Mouse (Mus musculus) neural tube, embryonic 15.5 days (tissue): ENCODE measurements around the gene Prrg2. TPM values are rescaled to one million over a fixed set of nuclear protein-coding genes. Genes with fewer than 3 reads are reported as not detected.
"Not testable (repeated sequence)": the region's sequence is repeated elsewhere in the genome, so short reads cannot be mapped to it uniquely, and the experiment has no call there.

Experiments
- ATAC-seq: fragments of 200-750 bp; cut with Nextera tagmentation; 2 replicates; pipeline ENCODE4 v1.8.0; 2017; ENCODE audit warnings: mild to moderate bottlenecking, moderate TSS enrichment, moderate library complexity; ENCODE audit not compliant: low FRiP score
- H3K27ac ChIP-seq: fragments of 300-500 bp; sonication (generic); replicated peaks from 2 replicates; pipeline ENCODE4 v1.5.1; 2015; ENCODE audit warnings: mild to moderate bottlenecking, inconsistent platforms
- H3K27me3 ChIP-seq: fragments of 300-500 bp; sonication (generic); replicated peaks from 2 replicates; pipeline ENCODE4 v1.6.1; 2015; ENCODE audit warnings: inconsistent platforms
- H3K36me3 ChIP-seq: fragments of 300-500 bp; sonication (generic); 2 replicates; pipeline ENCODE4 v1.6.1; 2015; ENCODE audit warnings: inconsistent platforms
- H3K4me1 ChIP-seq: fragments of 300-500 bp; sonication (generic); 2 replicates; pipeline ENCODE4 v1.6.1; 2015; ENCODE audit warnings: inconsistent platforms
- H3K4me2 ChIP-seq: fragments of 300-500 bp; sonication (generic); 2 replicates; pipeline ENCODE4 v1.6.1; 2015; ENCODE audit warnings: inconsistent platforms, mild to moderate bottlenecking, moderate library complexity
- H3K4me3 ChIP-seq: fragments of 300-500 bp; sonication (generic); replicated peaks from 2 replicates; pipeline ENCODE4 v1.5.1; 2015; ENCODE audit warnings: mild to moderate bottlenecking, inconsistent platforms
- H3K9ac ChIP-seq: fragments of 300-500 bp; sonication (generic); replicated peaks from 2 replicates; pipeline ENCODE4 v1.6.1; 2015; ENCODE audit warnings: mild to moderate bottlenecking, inconsistent platforms
- H3K9me3 ChIP-seq: fragments of 300-500 bp; sonication (generic); replicated peaks from 2 replicates; pipeline ENCODE4 v1.6.1; 2016; ENCODE audit warnings: inconsistent platforms
- WGBS: fragments of 180-500 bp; shearing (Covaris S2); methylation state at CpG from one replicate; pipeline ENCODE4 v1.1.7; 2015; ENCODE audit warnings: mixed read lengths; 5-methylcytosine and 5-hydroxymethylcytosine counted together
- polyA plus RNA-seq: library from polyadenylated mRNA; unstranded; fragments of >200 nt; fragmentation: Nextera tagmentation; extraction: Ambion mirVana; gene quantifications from 2 replicates; pipeline ENCODE4 v1.2.1, GENCODE M21; 2015

The Prrg2 gene
- polyA plus RNA-seq, 1 experiment from 2014 or later = 16.5 TPM

- Histone ChIP-seq H3K4me3 (no peak overlapping the region), H3K27ac (peak overlapping the region; percentile 7; the same call in 1 of the 2 replicates), H3K9me3 (no peaks in the 10 kb centered on the region), H3K4me1 (peaks cover 10% of the 10 kb centered on the region), H3K4me2 (no peak overlapping the region), H3K27me3 (no peaks in the 10 kb centered on the region), H3K36me3 (peaks cover 38% of the 10 kb centered on the region), H3K9ac (no peak overlapping the region)
- no peak for ATAC-seq
- 82% methylated on average over 8 of the region's 8 CpGs for WGBS
Measured at GRCm38 (mm10) chr7:45025601-45026220, 36.8 kb downstream of the Prrg2 start.

GRCm38 (mm10) chr7:45024281-45025248 is 37.9 kb downstream of the Prrg2 start:
- Histone ChIP-seq H3K27ac (peak overlapping the region; percentile 28; the same call in 1 of the 2 replicates), H3K27me3 (no peaks in the 10 kb centered on the region), H3K9ac (no peak overlapping the region), H3K4me3 (no peak overlapping the region), H3K9me3 (no peaks in the 10 kb centered on the region), H3K4me2 (no peak overlapping the region), H3K36me3 (peaks cover 27% of the 10 kb centered on the region), H3K4me1 (peaks cover 10% of the 10 kb centered on the region)
- 92% methylated on average over 15 of the region's 15 CpGs for WGBS
- no peak for ATAC-seq

- H3K27ac ChIP-seq, H3K9me3 ChIP-seq, ATAC-seq, H3K4me2 ChIP-seq, H3K27me3 ChIP-seq, H3K9ac ChIP-seq, H3K4me3 ChIP-seq: not testable (repeated sequence)
- WGBS = 81% methylated on average over 5 of the region's 5 CpGs
- peaks cover 14% of the 10 kb centered on the region for H3K4me1 ChIP-seq
- peaks cover 19% of the 10 kb centered on the region for H3K36me3 ChIP-seq
Measured at GRCm38 (mm10) chr7:45023711-45024110, 38.8 kb downstream of the Prrg2 start.

GRCm38 (mm10) chr7:45020225-45020624 is 42.3 kb downstream of the Prrg2 start:
- H3K36me3 ChIP-seq = no peaks in the 10 kb centered on the region

GRCm38 (mm10) chr7:45019031-45019571 is 43.4 kb downstream of the Prrg2 start:
- Histone ChIP-seq H3K9ac (no peak overlapping the region), H3K27me3 (peaks cover 5% of the 10 kb centered on the region; the same call in 1 of the 2 replicates), H3K36me3 (no peaks in the 10 kb centered on the region), H3K4me2 (peak overlapping the region; percentile 86), H3K9me3 (no peaks in the 10 kb centered on the region), H3K4me1 (peaks cover 38% of the 10 kb centered on the region), H3K27ac (no peak overlapping the region), H3K4me3 (peak overlapping the region; percentile 91; the same call in 1 of the 2 replicates)
- no peak for ATAC-seq
- WGBS = 43% methylated on average over 8 of the region's 8 CpGs

More at GRCm38 (mm10) chr7:45020225-45020624, 42.3 kb downstream of the Prrg2 start:
- Histone ChIP-seq H3K4me1 (peaks cover 26% of the 10 kb centered on the region), H3K4me3 (no peak overlapping the region), H3K9me3 (no peaks in the 10 kb centered on the region), H3K27me3 (peaks cover 5% of the 10 kb centered on the region; the same call in 1 of the 2 replicates), H3K4me2 (no peak overlapping the region), H3K27ac (no peak overlapping the region), H3K9ac (no peak overlapping the region)
- ATAC-seq = no peak
- WGBS = 71% methylated on average over 9 of the region's 9 CpGs

- ATAC-seq = peak; percentile 72
Measured at GRCm38 (mm10) chr7:45017242-45018061, 45.0 kb downstream of the Prrg2 start, which contains the start of gene Rras. TSS of gene Rras (plus strand) at chr7:45017961.

GRCm38 (mm10) chr7:45016761-45017160 is 45.7 kb downstream of the Prrg2 start:
- H3K36me3 ChIP-seq = peaks cover 22% of the 10 kb centered on the region
- H3K4me2 ChIP-seq = peak overlapping the region; percentile 86
- peaks cover 50% of the 10 kb centered on the region for H3K4me1 ChIP-seq
- H3K27ac ChIP-seq = peak overlapping the region; percentile 84
- H3K9me3 ChIP-seq = no peaks in the 10 kb centered on the region
- H3K4me3 ChIP-seq = peak overlapping the region; percentile 91
- H3K27me3 ChIP-seq = peaks cover 5% of the 10 kb centered on the region; the same call in 1 of the 2 replicates
- ATAC-seq = no peak
- under 1% methylated on average over 4 of the region's 4 CpGs for WGBS
- H3K9ac ChIP-seq = peak overlapping the region; percentile 45

More at GRCm38 (mm10) chr7:45017242-45018061, 45.0 kb downstream of the Prrg2 start, which contains the start of gene Rras:
- Histone ChIP-seq H3K4me1 (peaks cover 50% of the 10 kb centered on the region), H3K27ac (peak within 1 kb of the TSS; percentile 84), H3K4me3 (peak within 1 kb of the TSS; percentile 91), H3K9ac (peak within 1 kb of the TSS; percentile 45), H3K27me3 (peaks cover 5% of the 10 kb centered on the region; the same call in 1 of the 2 replicates), H3K4me2 (peak within 1 kb of the TSS; percentile 86), H3K9me3 (no peaks in the 10 kb centered on the region), H3K36me3 (peaks cover 15% of the 10 kb centered on the region)
- under 1% methylated on average over 36 of the region's 36 CpGs for WGBS

GRCm38 (mm10) chr7:45015957-45016612 is 46.4 kb downstream of the Prrg2 start, which contains the start of gene Scaf1:
TSS of gene Scaf1 (minus strand) at chr7:45016363.
- Histone ChIP-seq H3K4me3 (peak within 1 kb of the TSS; percentile 91), H3K9ac (peak within 1 kb of the TSS; percentile 88), H3K4me2 (peak within 1 kb of the TSS; percentile 86), H3K27ac (peak within 1 kb of the TSS; percentile 84), H3K9me3 (no peaks in the 10 kb centered on the region), H3K36me3 (peaks cover 28% of the 10 kb centered on the region), H3K4me1 (peaks cover 50% of the 10 kb centered on the region), H3K27me3 (peaks cover 5% of the 10 kb centered on the region; the same call in 1 of the 2 replicates)
- peak; percentile 95 for ATAC-seq
- under 1% methylated on average over 68 of the region's 69 CpGs for WGBS

DNA sequence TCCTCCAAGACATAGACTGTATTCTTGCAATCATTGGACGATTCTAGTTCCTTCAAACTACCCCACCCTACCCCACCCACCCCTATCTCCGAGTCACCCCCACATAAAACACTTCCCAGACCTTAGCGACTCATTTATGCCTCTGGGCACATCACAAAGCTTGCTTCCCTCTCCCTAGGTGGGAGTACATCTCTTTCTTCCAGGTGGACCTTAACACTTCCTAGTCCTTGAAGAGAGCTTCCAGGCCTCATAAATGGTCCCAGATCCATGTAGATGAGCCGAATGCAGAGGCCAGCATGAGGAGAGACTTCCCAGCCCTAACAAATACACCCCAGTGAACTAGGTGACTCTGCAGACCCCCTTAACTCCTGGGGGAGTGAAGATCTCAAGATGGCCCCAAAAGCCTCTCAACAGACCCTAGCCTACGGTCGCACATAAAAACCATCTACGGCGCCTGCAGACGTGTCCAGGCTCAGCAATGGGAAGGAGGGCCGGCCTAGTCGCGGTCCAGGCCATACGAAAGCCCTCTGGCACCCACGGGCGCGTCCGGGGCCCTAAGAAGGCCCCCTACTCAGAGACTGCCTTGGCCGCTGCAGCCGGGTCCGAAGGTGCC is 47.0 kb downstream of the Prrg2 start:
- Histone ChIP-seq H3K27me3 (peaks cover 5% of the 10 kb centered on the region; the same call in 1 of the 2 replicates), H3K4me3 (peak overlapping the region; percentile 91), H3K9me3 (no peaks in the 10 kb centered on the region), H3K36me3 (peaks cover 32% of the 10 kb centered on the region), H3K4me2 (peak overlapping the region; percentile 86), H3K4me1 (peaks cover 50% of the 10 kb centered on the region), H3K27ac (peak overlapping the region; percentile 84), H3K9ac (peak overlapping the region; percentile 88)
- no peak; the same call in 1 of the 2 replicates for ATAC-seq
- 2% methylated on average over 20 of the region's 20 CpGs for WGBS

GRCm38 (mm10) chr7:45014096-45014451 is 48.4 kb downstream of the Prrg2 start:
- no peak overlapping the region for H3K27ac ChIP-seq
- ATAC-seq = no peak
- peaks cover 5% of the 10 kb centered on the region; the same call in 1 of the 2 replicates for H3K27me3 ChIP-seq
- WGBS = 97% methylated on average over 3 of the region's 3 CpGs
- H3K36me3 ChIP-seq = peaks cover 45% of the 10 kb centered on the region
- H3K4me3 ChIP-seq = 0 out of 2 replicates have a peak overlapping the region, but pooled peaks have one; percentile 91
- no peak overlapping the region for H3K9ac ChIP-seq
- H3K4me1 ChIP-seq = peaks cover 50% of the 10 kb centered on the region
- no peaks in the 10 kb centered on the region for H3K9me3 ChIP-seq
- H3K4me2 ChIP-seq = no peak overlapping the region
